Mouse (Mus musculus) neural tube, embryonic 10.5 days (tissue): Measurements from ENCODE around the gene Gm20605.

ENCODE experiments used
- DNase-seq: peaks from one replicate; pipeline ENCODE4 v3.0.0-alpha.2; 2017; ENCODE audit warnings: low spot score; ENCODE audit errors: extremely low spot score

Gene Gm20605

GRCm38 (mm10) chr5:137649669-137650571, 20.9 kb downstream of the Gm20605 start:
- peak; percentile 35 for DNase-seq

- DNase-seq: peak; percentile 67
Observed at GRCm38 (mm10) chr5:137652474-137652873, 23.5 kb downstream of the Gm20605 start.

- DNase-seq: no peak
Observed at GRCm38 (mm10) chr5:137653366-137653765, 24.4 kb downstream of the Gm20605 start.

GRCm38 (mm10) chr5:137654746-137655145, 25.8 kb downstream of the Gm20605 start:
- DNase-seq: no peak

- peak; percentile 42 for DNase-seq
Observed at GRCm38 (mm10) chr5:137656977-137657376, 28.0 kb downstream of the Gm20605 start.

GRCm38 (mm10) chr5:137660064-137660688, 31.2 kb downstream of the Gm20605 start:
- DNase-seq: no peak

- no peak for DNase-seq
Observed at GRCm38 (mm10) chr5:137663057-137663456, 34.1 kb downstream of the Gm20605 start.

- DNase-seq: no peak
Observed at GRCm38 (mm10) chr5:137668971-137669370, 40.0 kb downstream of the Gm20605 start.

- no peak for DNase-seq
Observed at GRCm38 (mm10) chr5:137670240-137670639, 41.3 kb downstream of the Gm20605 start.

GRCm38 (mm10) chr5:137671443-137672240, 42.7 kb downstream of the Gm20605 start:
- no peak for DNase-seq

- DNase-seq: no peak
Observed at GRCm38 (mm10) chr5:137672361-137672760, 43.4 kb downstream of the Gm20605 start.

GRCm38 (mm10) chr5:137673015-137673414, 44.0 kb downstream of the Gm20605 start:
- DNase-seq: no peak

- DNase-seq: no peak
Observed at GRCm38 (mm10) chr5:137674786-137675185, 45.8 kb downstream of the Gm20605 start.

- DNase-seq: no peak
Observed at GRCm38 (mm10) chr5:137677859-137678258, 48.9 kb downstream of the Gm20605 start.

GRCm38 (mm10) chr5:137678736-137679135, 49.8 kb downstream of the Gm20605 start:
- no peak for DNase-seq

GRCm38 (mm10) chr5:137679726-137680125, 50.8 kb downstream of the Gm20605 start:
- no peak for DNase-seq

GRCm38 (mm10) chr5:137682526-137682925, 53.6 kb downstream of the Gm20605 start:
- no peak for DNase-seq

- peak; percentile 22 for DNase-seq
Observed at GRCm38 (mm10) chr5:137683388-137684293, 54.7 kb downstream of the Gm20605 start.

GRCm38 (mm10) chr5:137684294-137685123, 55.5 kb downstream of the Gm20605 start, which contains the start of gene Agfg2:
Gene Agfg2 (minus strand): TSS chr5:137684726.
- DNase-seq: peak; percentile 95

- DNase-seq: no peak
Observed at GRCm38 (mm10) chr5:137685653-137686052, 56.7 kb downstream of the Gm20605 start.
